Mouse (Mus musculus): ENCODE measurements around the gene Rtn4rl1. TPM values are rescaled to one million over a fixed set of nuclear protein-coding genes. Genes with fewer than 3 reads are reported as not detected.
A peak's percentile ranks its signal among the peaks of the same experiment; 100 is the strongest.

The Rtn4rl1 gene
- polyA plus RNA-seq, 1 experiment from 2014 or later: 5.8 TPM

DNA sequence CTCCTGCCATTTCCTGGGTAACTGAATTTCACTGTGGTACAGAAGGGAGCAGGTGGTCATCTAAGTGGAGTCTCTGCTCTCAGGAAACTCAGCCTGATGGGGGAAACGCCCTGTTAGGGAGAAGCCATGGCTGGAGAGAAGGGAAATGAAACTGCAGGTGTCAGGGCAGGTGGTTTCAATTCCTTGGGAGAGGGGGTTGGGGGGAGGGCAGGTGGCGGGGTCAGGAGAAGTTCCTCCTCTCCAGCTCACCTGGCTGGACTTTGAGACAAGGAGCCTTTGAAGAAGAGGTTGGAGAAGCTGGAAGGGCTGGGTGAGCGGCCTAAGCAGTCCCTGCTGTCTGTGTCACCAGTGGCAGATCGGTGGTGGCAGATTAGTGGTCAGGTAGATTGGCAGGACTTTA is 12.8 kb downstream of the Rtn4rl1 start:
- 63% methylated on average over 4 of the region's 4 CpGs for WGBS
- Histone ChIP-seq H3K4me1 (peaks cover 9% of the 10 kb centered on the region), H3K27ac (no peak overlapping the region), H3K27me3 (no peaks in the 10 kb centered on the region), H3K4me3 (no peak overlapping the region), H3K36me3 (no peaks in the 10 kb centered on the region), H3K9me3 (no peaks in the 10 kb centered on the region), H3K4me2 (no peak overlapping the region), H3K9ac (no peak overlapping the region)
- ATAC-seq (ENCODE audit: insufficient number of reproducible peaks, low FRiP score, low TSS enrichment, low read depth): no peak

DNA sequence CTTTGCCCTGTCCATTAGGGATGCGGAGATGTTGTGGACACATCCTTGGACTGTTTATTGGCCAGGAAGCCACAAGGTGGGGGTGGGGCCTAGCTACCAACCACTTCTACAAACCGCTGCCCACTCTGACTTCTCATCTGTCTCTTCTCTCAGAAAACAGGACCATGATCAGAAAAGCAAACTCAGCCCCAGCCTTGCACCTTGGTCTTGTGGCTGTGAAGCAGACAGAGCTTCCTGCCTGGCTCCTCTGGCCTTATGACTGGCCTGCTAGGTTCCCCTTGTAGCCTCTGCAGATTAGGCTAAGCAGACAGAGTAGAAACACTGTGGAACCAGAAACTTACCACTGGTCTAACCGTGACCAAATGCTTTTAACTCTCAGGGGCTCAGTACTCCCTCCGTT is 15.8 kb downstream of the Rtn4rl1 start:
- Histone ChIP-seq H3K9ac (no peak overlapping the region), H3K4me1 (peaks cover 24% of the 10 kb centered on the region), H3K4me2 (no peak overlapping the region), H3K27me3 (no peaks in the 10 kb centered on the region), H3K9me3 (no peaks in the 10 kb centered on the region), H3K27ac (no peak overlapping the region), H3K4me3 (no peak overlapping the region), H3K36me3 (no peaks in the 10 kb centered on the region)
- ATAC-seq (ENCODE audit: insufficient number of reproducible peaks, low FRiP score, low TSS enrichment, low read depth): no peak
- 61% methylated on average over 4 of the region's 4 CpGs for WGBS

DNA sequence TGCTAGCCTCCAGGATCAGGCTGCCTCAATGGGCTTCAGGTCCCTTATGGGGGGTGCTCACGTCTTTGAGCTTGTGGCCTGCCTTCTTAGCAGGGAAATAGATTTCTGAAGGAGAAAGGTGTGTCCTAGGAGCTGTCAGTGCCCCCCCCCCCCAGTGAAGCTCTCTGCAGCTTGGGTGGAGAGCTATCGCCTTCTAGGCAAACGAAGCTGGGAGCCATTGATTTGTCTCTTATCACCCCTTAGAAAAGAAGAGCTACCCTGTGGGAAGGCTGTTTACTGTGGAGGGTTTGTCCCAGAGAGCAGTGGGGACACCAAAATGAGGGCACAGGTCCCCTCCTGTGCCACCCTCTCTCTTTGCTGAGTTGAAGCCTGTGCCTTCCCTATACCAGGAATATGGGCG is 16.5 kb downstream of the Rtn4rl1 start:
- H3K27me3 ChIP-seq: no peaks in the 10 kb centered on the region
- peaks cover 20% of the 10 kb centered on the region for H3K4me1 ChIP-seq
- no peak for ATAC-seq (ENCODE audit: insufficient number of reproducible peaks, low FRiP score, low TSS enrichment, low read depth)
- no peak overlapping the region for H3K27ac ChIP-seq
- no peak overlapping the region for H3K4me2 ChIP-seq
- H3K36me3 ChIP-seq: no peaks in the 10 kb centered on the region
- no peak overlapping the region for H3K4me3 ChIP-seq
- no peaks in the 10 kb centered on the region for H3K9me3 ChIP-seq
- WGBS: 80% methylated on average over 4 of the region's 4 CpGs
- H3K9ac ChIP-seq: no peak overlapping the region

DNA sequence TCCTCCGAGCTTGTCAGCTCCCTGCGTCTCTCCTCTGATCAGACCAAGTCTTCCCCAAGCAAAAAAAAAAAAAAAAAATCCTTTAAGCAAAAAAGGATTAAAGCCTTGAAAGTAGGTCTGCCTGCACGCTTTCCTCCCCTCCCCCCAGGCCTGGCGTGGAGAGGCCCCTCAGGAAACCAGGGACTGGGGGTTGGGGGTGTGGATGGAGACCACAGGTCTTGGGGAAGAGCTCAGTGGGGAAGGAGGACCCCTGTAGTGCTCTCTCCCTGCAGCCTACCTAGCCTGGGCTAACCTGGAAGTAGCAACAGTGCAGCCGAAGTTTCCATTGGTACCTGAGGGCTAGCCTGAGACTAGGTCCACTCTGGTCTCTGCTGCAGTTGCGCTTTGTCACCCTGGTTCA is 17.2 kb downstream of the Rtn4rl1 start:
- no peaks in the 10 kb centered on the region for H3K9me3 ChIP-seq
- H3K27ac ChIP-seq: no peak overlapping the region
- WGBS: 60% methylated on average over 6 of the region's 6 CpGs
- H3K4me3 ChIP-seq: no peak overlapping the region
- no peaks in the 10 kb centered on the region for H3K27me3 ChIP-seq
- no peak overlapping the region for H3K9ac ChIP-seq
- no peak for ATAC-seq (ENCODE audit: insufficient number of reproducible peaks, low FRiP score, low TSS enrichment, low read depth)
- H3K36me3 ChIP-seq: no peaks in the 10 kb centered on the region
- H3K4me2 ChIP-seq: no peak overlapping the region
- H3K4me1 ChIP-seq: peaks cover 20% of the 10 kb centered on the region

DNA sequence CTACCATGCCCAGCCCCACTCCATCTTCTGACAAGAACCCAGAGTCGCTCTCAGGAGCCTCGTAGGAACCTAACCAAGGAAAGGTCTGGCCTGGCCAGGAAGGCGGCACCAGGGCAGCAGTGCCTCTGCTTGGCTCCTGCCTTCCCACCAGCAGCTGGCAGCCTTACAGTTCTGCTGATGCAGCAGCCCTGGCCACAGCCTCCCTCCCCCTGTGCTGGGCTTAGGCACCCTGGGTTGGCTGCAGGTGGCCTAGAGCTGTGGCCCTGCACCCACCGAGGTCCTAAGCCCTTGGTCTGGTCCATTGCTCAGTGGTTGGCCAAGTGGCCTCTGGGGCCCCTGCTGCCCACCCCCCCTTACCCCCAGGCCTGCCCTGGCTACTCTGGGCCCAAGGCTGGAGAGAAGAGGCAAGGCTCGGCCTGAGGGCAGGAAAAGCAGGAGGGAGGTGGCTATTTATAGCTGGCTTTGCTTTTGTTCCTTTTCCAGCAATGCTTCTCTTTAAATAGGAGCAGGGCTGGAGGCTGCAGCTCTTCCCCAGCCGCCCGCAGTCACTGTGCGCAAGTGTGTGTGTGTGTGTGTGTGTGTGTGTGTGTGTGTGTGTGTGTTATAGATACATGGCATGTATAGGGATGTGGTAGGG is 18.6 kb downstream of the Rtn4rl1 start:
- H3K27ac ChIP-seq: 0 out of 2 replicates have a peak overlapping the region, but pooled peaks have one; percentile 3
- no peaks in the 10 kb centered on the region for H3K9me3 ChIP-seq
- H3K4me2 ChIP-seq: no peak overlapping the region
- H3K9ac ChIP-seq: no peak overlapping the region
- H3K36me3 ChIP-seq: no peaks in the 10 kb centered on the region
- no peaks in the 10 kb centered on the region for H3K27me3 ChIP-seq
- ATAC-seq (ENCODE audit: insufficient number of reproducible peaks, low FRiP score, low TSS enrichment, low read depth): peak; percentile 61
- peaks cover 20% of the 10 kb centered on the region for H3K4me1 ChIP-seq
- H3K4me3 ChIP-seq: no peak overlapping the region
- 54% methylated on average over 8 of the region's 8 CpGs for WGBS

DNA sequence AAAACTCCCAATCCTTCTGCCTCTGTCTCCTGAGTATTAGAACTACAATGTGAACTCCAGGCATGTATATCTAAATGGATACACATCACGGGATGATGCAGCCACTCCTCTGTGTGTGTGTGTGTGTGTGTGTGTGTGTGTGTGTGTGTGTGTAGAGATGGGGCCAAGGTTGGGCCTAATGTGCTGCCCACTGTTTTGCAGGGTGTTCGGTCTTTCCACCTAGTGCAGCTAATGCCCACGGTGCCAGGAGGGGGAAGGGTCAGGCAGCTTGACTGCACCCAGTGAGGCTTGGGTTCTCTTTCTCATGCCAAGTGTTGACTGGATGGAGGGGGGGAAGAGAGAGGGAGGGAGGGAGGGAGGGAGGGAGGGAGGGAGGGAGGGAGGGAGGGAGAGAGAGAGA is 19.3 kb downstream of the Rtn4rl1 start:
- H3K4me1 ChIP-seq: peaks cover 20% of the 10 kb centered on the region
- no peaks in the 10 kb centered on the region for H3K36me3 ChIP-seq
- 73% methylated on average over 3 of the region's 3 CpGs for WGBS
- H3K27ac ChIP-seq: no peak overlapping the region
- no peak overlapping the region for H3K9ac ChIP-seq
- H3K4me2 ChIP-seq: no peak overlapping the region
- ATAC-seq (ENCODE audit: insufficient number of reproducible peaks, low FRiP score, low TSS enrichment, low read depth): no peak
- H3K9me3 ChIP-seq: no peaks in the 10 kb centered on the region
- H3K4me3 ChIP-seq: no peak overlapping the region
- no peaks in the 10 kb centered on the region for H3K27me3 ChIP-seq

DNA sequence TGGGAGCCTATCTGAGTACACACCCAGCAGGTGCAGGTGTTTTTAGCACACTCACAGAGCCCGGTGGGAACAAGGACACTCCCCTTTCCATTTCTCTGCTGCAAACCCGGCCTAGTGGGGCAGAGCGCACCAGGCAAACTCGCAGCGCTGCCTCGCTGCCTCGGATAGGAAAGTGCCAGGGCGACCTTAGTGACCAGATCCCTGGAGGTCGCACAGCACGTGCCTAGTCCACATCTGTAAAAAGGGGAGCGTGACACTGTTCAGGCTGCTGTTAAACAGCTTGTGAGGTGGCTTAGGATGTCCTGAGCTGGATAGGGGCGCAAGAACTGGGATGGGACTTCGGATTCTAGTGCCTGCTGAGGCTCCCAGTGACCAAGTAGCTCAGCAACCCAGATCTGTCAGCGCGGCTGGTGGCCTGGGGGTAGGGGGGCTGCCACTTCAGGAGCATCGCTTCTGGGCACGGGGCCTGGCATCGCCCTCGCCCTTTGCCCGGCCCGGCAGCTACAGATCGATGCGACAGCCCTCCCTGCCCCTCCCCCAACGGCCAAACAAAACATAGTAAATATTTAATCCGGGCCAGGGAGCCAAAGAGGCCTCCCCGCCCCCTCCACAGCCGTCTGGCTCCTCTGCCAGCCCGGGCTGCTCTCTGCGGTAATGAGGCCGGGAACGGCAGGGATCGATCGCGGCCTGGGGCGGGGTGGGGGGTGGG is 19.9 kb downstream of the Rtn4rl1 start:
- Histone ChIP-seq H3K9me3 (no peaks in the 10 kb centered on the region), H3K27ac (no peak overlapping the region), H3K27me3 (no peaks in the 10 kb centered on the region), H3K36me3 (no peaks in the 10 kb centered on the region), H3K4me2 (peak overlapping the region; percentile 62), H3K9ac (no peak overlapping the region), H3K4me1 (peaks cover 20% of the 10 kb centered on the region), H3K4me3 (peak overlapping the region; percentile 27)
- ATAC-seq (ENCODE audit: insufficient number of reproducible peaks, low FRiP score, low TSS enrichment, low read depth): no peak
- 8% methylated on average over 34 of the region's 35 CpGs for WGBS

DNA sequence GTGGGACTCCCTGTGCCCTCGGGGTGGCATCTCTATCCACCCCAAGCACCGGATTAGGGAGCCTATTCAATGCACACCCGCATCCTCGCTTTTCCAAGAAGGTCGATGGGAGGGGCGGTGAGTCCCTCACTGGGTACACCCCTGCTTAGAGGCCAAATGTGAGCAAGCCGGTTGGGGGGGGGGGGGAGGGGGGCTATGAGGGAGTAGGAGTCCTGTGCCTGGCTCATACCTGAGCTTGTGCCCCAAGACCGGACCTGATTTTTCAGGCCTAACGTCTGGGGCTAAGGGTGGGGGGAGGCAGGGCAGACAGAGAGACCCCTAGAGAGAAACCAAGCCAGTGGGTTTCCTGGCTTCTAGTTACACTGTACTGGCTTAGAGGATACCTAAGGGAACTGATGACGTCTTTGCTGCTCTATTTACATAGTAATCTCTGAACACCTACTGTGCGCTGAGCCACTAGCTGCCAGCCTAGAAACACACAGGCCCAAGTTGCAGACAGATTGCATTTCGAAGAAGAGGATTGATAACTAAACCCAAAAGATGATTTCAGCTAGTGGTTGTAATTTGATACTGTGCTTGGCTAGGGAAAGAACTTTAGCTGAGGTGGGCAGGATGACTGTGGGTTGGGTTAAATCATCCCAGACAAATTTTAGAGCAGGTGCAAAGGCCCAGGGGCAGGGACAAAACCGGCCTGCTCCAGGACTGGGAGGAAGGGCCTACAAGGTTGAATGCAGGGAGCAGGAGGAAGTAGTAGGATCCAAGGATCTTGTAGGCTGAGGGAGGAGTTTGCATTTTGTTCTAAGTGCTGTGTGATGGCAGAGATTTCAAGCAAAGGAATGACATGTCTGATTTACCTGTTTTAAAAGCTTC is 20.7 kb downstream of the Rtn4rl1 start:
- peaks cover 20% of the 10 kb centered on the region for H3K4me1 ChIP-seq
- no peaks in the 10 kb centered on the region for H3K36me3 ChIP-seq
- H3K4me2 ChIP-seq: peak overlapping the region; percentile 62
- H3K27ac ChIP-seq: no peak overlapping the region
- WGBS: 17% methylated on average over 13 of the region's 13 CpGs
- H3K9ac ChIP-seq: no peak overlapping the region
- peak overlapping the region; percentile 27 for H3K4me3 ChIP-seq
- no peaks in the 10 kb centered on the region for H3K27me3 ChIP-seq
- no peaks in the 10 kb centered on the region for H3K9me3 ChIP-seq
- no peak for ATAC-seq (ENCODE audit: insufficient number of reproducible peaks, low FRiP score, low TSS enrichment, low read depth)

DNA sequence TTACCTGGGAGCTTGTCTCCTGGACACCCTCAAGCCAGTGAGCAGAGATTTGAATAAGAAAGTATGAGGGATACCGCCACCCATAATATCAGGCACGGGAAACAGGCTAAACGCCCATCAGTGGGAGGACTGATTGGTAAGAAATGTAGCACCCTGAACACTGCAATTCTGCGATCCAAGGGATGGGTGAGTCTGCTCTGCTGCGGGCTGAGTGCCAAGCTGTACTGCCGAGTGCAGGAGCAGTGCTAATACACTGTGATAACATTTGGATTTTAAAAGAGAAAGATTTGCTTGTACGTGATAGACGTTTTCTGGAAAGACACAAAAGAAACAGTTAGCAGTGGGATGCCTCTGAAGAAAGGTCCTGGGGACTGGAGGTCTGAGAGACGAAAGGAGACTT is 26.5 kb downstream of the Rtn4rl1 start:
- no peaks in the 10 kb centered on the region for H3K36me3 ChIP-seq
- no peak overlapping the region for H3K27ac ChIP-seq
- ATAC-seq (ENCODE audit: insufficient number of reproducible peaks, low FRiP score, low TSS enrichment, low read depth): no peak
- no peaks in the 10 kb centered on the region for H3K27me3 ChIP-seq
- H3K4me2 ChIP-seq: no peak overlapping the region
- H3K9ac ChIP-seq: no peak overlapping the region
- H3K4me1 ChIP-seq: no peaks in the 10 kb centered on the region
- H3K9me3 ChIP-seq: no peaks in the 10 kb centered on the region
- H3K4me3 ChIP-seq: no peak overlapping the region
- 50% methylated on average over 9 of the region's 9 CpGs for WGBS

DNA sequence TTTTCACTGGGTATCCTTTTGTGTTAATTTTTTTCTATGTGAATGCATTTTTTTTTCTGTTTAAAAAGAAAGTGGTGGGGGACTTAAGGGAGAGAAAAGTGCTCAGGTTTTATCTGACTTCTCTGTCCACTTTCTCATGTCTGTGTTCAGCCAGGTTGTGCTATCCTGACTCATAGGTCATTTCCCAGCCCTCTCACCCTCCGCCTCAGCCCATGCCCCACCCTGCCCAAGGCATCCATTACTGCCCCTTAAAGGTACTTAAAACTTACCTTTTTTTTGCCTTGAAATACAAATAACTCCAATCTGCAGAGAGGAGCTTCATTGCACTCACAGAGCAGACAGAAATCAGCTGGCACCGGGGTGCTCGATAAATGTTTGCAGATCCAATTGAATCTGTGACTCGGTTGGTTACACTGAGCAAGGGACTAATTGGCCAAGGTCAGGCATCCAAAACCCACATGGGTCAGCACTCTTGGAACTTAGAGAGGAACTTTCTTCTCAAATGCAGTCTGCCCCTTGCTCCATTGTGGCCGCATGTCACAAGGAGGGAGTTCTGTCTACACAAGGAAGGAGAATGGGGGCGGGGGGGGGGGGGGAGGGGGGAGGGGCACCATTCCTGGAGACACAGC is 27.0 kb downstream of the Rtn4rl1 start:
- Histone ChIP-seq H3K4me1 (no peaks in the 10 kb centered on the region), H3K9me3 (no peaks in the 10 kb centered on the region), H3K27me3 (no peaks in the 10 kb centered on the region), H3K9ac (no peak overlapping the region), H3K36me3 (no peaks in the 10 kb centered on the region), H3K27ac (no peak overlapping the region), H3K4me3 (no peak overlapping the region), H3K4me2 (no peak overlapping the region)
- ATAC-seq (ENCODE audit: insufficient number of reproducible peaks, low FRiP score, low TSS enrichment, low read depth): no peak
- WGBS: 70% methylated on average over 5 of the region's 6 CpGs

DNA sequence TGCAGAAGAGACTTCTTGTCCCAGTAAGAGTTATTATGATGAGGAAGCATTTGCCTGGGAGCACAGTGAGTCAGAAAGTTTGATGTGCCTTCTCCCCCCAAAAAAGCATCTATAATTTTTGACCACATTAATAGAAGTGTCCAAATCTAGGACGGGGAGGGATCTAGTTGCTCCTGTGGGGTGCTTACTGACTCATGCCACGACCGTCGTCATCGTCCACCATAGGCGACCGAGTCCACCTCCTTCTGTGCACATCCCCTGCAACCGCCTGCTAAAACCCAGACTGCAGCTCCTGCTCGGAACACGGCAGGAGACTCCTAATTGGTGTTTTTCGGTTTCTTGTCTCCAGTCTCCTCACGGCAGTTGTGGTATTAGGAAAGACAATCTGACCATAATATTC is 30.5 kb downstream of the Rtn4rl1 start:
- 72% methylated on average over 12 of the region's 12 CpGs for WGBS
- H3K27ac ChIP-seq: no peak overlapping the region
- H3K9ac ChIP-seq: no peak overlapping the region
- H3K9me3 ChIP-seq: no peaks in the 10 kb centered on the region
- H3K4me2 ChIP-seq: no peak overlapping the region
- H3K27me3 ChIP-seq: no peaks in the 10 kb centered on the region
- no peak for ATAC-seq (ENCODE audit: insufficient number of reproducible peaks, low FRiP score, low TSS enrichment, low read depth)
- H3K4me3 ChIP-seq: no peak overlapping the region
- no peaks in the 10 kb centered on the region for H3K4me1 ChIP-seq
- no peaks in the 10 kb centered on the region for H3K36me3 ChIP-seq

DNA sequence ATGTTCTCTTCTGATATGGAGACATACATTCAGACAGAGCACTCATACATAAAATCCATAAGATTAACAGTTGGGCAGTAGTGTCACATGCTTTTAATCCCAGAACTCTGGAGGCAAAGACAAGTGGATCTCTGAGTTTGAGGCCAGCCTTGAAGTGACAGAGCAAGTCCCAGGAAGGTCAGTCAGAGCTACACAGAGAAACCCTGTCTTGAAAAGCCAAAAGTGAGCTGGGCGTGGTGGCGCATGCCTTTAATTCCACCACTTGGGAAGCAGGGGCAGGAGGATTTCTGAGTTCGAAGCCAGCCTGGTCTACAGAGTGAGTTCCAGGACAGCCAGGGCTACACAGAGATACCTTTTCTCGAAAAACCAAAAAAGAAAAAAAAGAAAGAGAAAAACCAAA is 31.3 kb downstream of the Rtn4rl1 start:
- Histone ChIP-seq H3K4me1 (no peaks in the 10 kb centered on the region), H3K4me3 (no peak overlapping the region), H3K4me2 (no peak overlapping the region), H3K27me3 (no peaks in the 10 kb centered on the region), H3K9ac (no peak overlapping the region), H3K36me3 (no peaks in the 10 kb centered on the region), H3K9me3 (no peaks in the 10 kb centered on the region), H3K27ac (no peak overlapping the region)
- 84% methylated on average over 4 of the region's 4 CpGs for WGBS
- ATAC-seq (ENCODE audit: insufficient number of reproducible peaks, low FRiP score, low TSS enrichment, low read depth): no peak

Measured in limb, embryonic 15.5 days (tissue).